Mouse (Mus musculus) stomach, embryonic 16.5 days (tissue): Measurements from ENCODE around the gene Crybg1. TPM values are rescaled to one million over a fixed set of nuclear protein-coding genes. Genes with fewer than 3 reads are reported as not detected.

Experiments used
- ATAC-seq: fragments of 200-750 bp; cut with Nextera tagmentation; 2 replicates; pipeline ENCODE4 v1.8.0; 2017; ENCODE audit warnings: moderate number of reproducible peaks, moderate TSS enrichment; ENCODE audit not compliant: insufficient read depth, low FRiP score
- H3K27ac ChIP-seq: fragments of 300-500 bp; sonication (generic); 2 replicates; pipeline ENCODE4 v1.5.1; 2014; ENCODE audit warnings: low read length
- H3K27me3 ChIP-seq: fragments of 300-500 bp; sonication (generic); 2 replicates; pipeline ENCODE4 v1.6.1; 2014; ENCODE audit warnings: low read length, control low read depth, mixed read lengths; ENCODE audit not compliant: control insufficient read depth, insufficient read depth
- H3K36me3 ChIP-seq: fragments of 300-500 bp; sonication (generic); 2 replicates; pipeline ENCODE4 v1.6.1; 2014; ENCODE audit warnings: low read length; ENCODE audit not compliant: control insufficient read depth, insufficient read depth
- H3K4me1 ChIP-seq: fragments of 300-500 bp; sonication (generic); 2 replicates; pipeline ENCODE4 v1.6.1; 2014; ENCODE audit warnings: low read length, control low read depth, mixed read lengths; ENCODE audit not compliant: control insufficient read depth, insufficient read depth
- H3K4me2 ChIP-seq: fragments of 300-500 bp; sonication (generic); 2 replicates; pipeline ENCODE4 v1.6.1; 2014; ENCODE audit warnings: low read depth, low read length, mixed read lengths
- H3K4me3 ChIP-seq: fragments of 300-500 bp; sonication (generic); replicated peaks from 2 replicates; pipeline ENCODE4 v1.5.1; 2014; ENCODE audit warnings: mild to moderate bottlenecking, low read length
- H3K9ac ChIP-seq: fragments of 300-500 bp; sonication (generic); 2 replicates; pipeline ENCODE4 v1.6.1; 2014; ENCODE audit warnings: low read length
- H3K9me3 ChIP-seq: fragments of 300-500 bp; sonication (generic); replicated peaks from 2 replicates; pipeline ENCODE4 v1.6.1; 2016; ENCODE audit warnings: low read length, control low read depth; ENCODE audit not compliant: control insufficient read depth
- WGBS: fragments of 180-500 bp; shearing (Covaris S2); extraction: QIAGEN DNeasy Blood & Tissue Kit; methylation state at CpG from one replicate; pipeline ENCODE4 v1.1.7; 2014; 5-methylcytosine and 5-hydroxymethylcytosine counted together
- polyA plus RNA-seq: library from polyadenylated mRNA; unstranded; fragments of >200 nt; fragmentation: Nextera tagmentation; extraction: Ambion mirVana; gene quantifications from 2 replicates; pipeline ENCODE4 v1.2.1, GENCODE M21; 2015

Crybg1 gene
- polyA plus RNA-seq, 1 experiment from 2014 or later: 2.9 TPM

DNA sequence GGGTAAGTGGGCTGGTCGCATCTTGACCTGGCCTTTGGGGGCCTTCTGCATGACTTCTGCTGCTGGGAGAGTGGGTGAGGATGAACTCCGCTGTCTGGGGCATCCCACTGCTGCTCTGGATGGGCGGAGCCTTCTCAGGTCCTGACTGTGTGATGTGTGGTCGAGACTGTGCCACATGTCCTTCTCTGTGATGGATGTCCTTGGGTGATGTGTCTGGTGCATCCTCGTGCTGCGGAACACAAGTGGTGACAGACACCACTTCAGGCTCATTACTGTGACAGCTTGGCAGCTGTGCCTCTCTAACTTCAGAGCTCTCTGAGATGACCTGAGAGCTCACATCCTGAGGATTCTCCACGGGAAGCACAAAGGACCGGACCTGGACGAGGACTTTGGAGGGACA, 150.6 kb downstream of the Crybg1 start:
- no peak for ATAC-seq
- WGBS: 74% methylated on average over 9 of the region's 9 CpGs

DNA sequence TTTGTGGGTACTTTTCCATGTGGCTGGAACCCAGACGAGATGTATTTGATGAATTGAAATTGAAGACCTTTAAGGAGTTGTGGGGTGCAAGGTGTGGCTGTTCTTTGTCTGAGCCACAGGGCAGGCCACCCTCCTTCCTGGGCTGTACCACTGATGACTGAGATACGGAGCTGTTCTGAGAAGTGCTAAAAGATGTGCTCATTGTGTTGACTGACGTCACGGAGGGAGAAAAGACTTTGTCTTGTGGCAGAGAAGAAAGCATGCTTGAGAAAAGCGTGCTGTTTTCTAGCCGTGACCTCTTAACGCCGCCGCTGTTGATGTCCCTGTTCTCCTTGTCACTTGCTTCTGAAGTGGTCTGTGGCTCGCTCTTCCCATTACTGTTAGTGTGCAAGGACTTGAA, 151.4 kb downstream of the Crybg1 start:
- Histone ChIP-seq H3K4me3 (no peak overlapping the region), H3K4me2 (no peak overlapping the region), H3K36me3 (no peaks in the 10 kb centered on the region), H3K9ac (no peak overlapping the region), H3K27me3 (peaks cover 5% of the 10 kb centered on the region; the same call in 1 of the 2 replicates), H3K9me3 (no peaks in the 10 kb centered on the region), H3K4me1 (peaks cover 3% of the 10 kb centered on the region; the same call in 1 of the 2 replicates), H3K27ac (no peak overlapping the region)
- WGBS: 88% methylated on average over 10 of the region's 10 CpGs
- no peak for ATAC-seq

More for the DNA sequence above, 150.6 kb downstream of the Crybg1 start:
- Histone ChIP-seq H3K27me3 (peaks cover 10% of the 10 kb centered on the region; the same call in 1 of the 2 replicates), H3K4me3 (no peak overlapping the region), H3K4me2 (no peak overlapping the region), H3K9me3 (no peaks in the 10 kb centered on the region), H3K4me1 (peaks cover 3% of the 10 kb centered on the region; the same call in 1 of the 2 replicates), H3K36me3 (no peaks in the 10 kb centered on the region), H3K9ac (no peak overlapping the region), H3K27ac (no peak overlapping the region)

GRCm38 (mm10) chr10:43995858-43996650, 152.6 kb downstream of the Crybg1 start:
- H3K9me3 ChIP-seq: no peaks in the 10 kb centered on the region
- WGBS: 70% methylated on average over 10 of the region's 10 CpGs

DNA sequence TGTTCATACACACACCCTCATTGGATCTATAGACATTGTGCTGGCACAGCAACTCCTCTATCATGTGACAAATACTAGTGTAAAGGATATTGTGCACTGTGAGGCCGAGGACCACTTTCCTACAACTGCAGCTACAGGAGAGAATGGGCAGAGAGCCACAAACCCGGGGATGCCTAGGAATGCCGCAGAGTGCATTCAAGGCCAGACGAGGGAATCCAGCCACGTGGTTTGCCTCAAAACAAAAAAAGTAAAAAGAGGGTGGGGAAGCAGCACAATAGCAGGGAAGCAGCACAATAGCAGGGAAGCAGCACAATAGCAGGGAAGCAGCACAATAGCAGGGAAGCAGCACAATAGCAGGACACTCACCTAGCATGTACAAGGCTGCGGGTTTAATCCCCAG, 155.5 kb downstream of the Crybg1 start:
- Histone ChIP-seq H3K4me3 (no peak overlapping the region), H3K9ac (no peak overlapping the region), H3K4me2 (no peak overlapping the region), H3K27ac (no peak overlapping the region), H3K4me1 (no peaks in the 10 kb centered on the region; the same call in 1 of the 2 replicates), H3K27me3 (no peaks in the 10 kb centered on the region), H3K36me3 (no peaks in the 10 kb centered on the region), H3K9me3 (no peaks in the 10 kb centered on the region)
- WGBS: 34% methylated on average over 6 of the region's 6 CpGs
- no peak for ATAC-seq

More at GRCm38 (mm10) chr10:43995858-43996650, 152.6 kb downstream of the Crybg1 start:
- H3K9ac ChIP-seq: no peak overlapping the region
- no peak overlapping the region for H3K4me2 ChIP-seq
- H3K36me3 ChIP-seq: no peaks in the 10 kb centered on the region
- no peak for ATAC-seq
- H3K27me3 ChIP-seq: no peaks in the 10 kb centered on the region
- no peaks in the 10 kb centered on the region; the same call in 1 of the 2 replicates for H3K4me1 ChIP-seq
- H3K4me3 ChIP-seq: no peak overlapping the region
- peak overlapping the region; percentile 44; the same call in 1 of the 2 replicates for H3K27ac ChIP-seq

DNA sequence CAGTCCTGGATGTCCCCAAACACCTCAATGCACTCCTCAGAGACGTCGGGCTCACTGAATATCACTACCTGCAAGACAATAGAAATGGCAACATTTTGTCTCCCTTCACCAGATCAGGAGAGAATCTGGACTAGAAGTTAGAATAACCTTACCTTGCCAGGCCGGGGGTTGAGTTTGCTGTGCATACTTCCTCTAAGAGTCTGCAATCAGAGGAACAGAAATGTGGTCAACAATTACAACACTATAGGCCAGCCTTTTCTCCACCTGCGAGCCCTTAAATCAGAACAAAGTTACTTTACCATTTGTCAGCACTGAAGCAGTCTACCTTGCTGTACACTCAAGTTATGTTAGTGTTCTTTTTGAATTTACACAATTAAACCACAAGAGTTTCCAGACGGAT, 156.1 kb downstream of the Crybg1 start:
- Histone ChIP-seq H3K27ac (no peak overlapping the region), H3K9ac (no peak overlapping the region), H3K4me2 (no peak overlapping the region), H3K4me1 (no peaks in the 10 kb centered on the region; the same call in 1 of the 2 replicates), H3K4me3 (no peak overlapping the region), H3K27me3 (no peaks in the 10 kb centered on the region), H3K36me3 (no peaks in the 10 kb centered on the region), H3K9me3 (no peaks in the 10 kb centered on the region)
- WGBS: 79% methylated on average over 5 of the region's 5 CpGs
- no peak for ATAC-seq

- WGBS: 90% methylated on average over 5 of the region's 5 CpGs
- no peak for ATAC-seq
- Histone ChIP-seq H3K4me2 (no peak overlapping the region), H3K27ac (no peak overlapping the region), H3K9me3 (no peaks in the 10 kb centered on the region), H3K36me3 (no peaks in the 10 kb centered on the region), H3K9ac (no peak overlapping the region), H3K4me3 (no peak overlapping the region), H3K4me1 (no peaks in the 10 kb centered on the region; the same call in 1 of the 2 replicates), H3K27me3 (no peaks in the 10 kb centered on the region)
Observed at GRCm38 (mm10) chr10:43991268-43991667, 157.4 kb downstream of the Crybg1 start.

GRCm38 (mm10) chr10:43983866-43984265, 164.8 kb downstream of the Crybg1 start:
- WGBS: 90% methylated on average over 2 of the region's 2 CpGs
- H3K9ac ChIP-seq: no peak overlapping the region
- H3K4me1 ChIP-seq: 0 out of 2 replicates have a peak, but pooled peaks cover 4% of the 10 kb centered on the region
- no peak overlapping the region for H3K4me2 ChIP-seq
- H3K9me3 ChIP-seq: no peaks in the 10 kb centered on the region
- no peaks in the 10 kb centered on the region for H3K27me3 ChIP-seq
- no peak overlapping the region for H3K27ac ChIP-seq
- no peak for ATAC-seq
- H3K36me3 ChIP-seq: no peaks in the 10 kb centered on the region
- H3K4me3 ChIP-seq: no peak overlapping the region

- Histone ChIP-seq H3K27ac (no peak overlapping the region), H3K36me3 (no peaks in the 10 kb centered on the region), H3K4me2 (no peak overlapping the region), H3K4me1 (0 out of 2 replicates have a peak, but pooled peaks cover 4% of the 10 kb centered on the region), H3K9me3 (no peaks in the 10 kb centered on the region), H3K9ac (no peak overlapping the region), H3K27me3 (no peaks in the 10 kb centered on the region), H3K4me3 (no peak overlapping the region)
- ATAC-seq: peak; percentile 25; the same call in 1 of the 2 replicates
- 64% methylated on average over 5 of the region's 5 CpGs for WGBS
Observed at GRCm38 (mm10) chr10:43983241-43983640, 165.4 kb downstream of the Crybg1 start.

DNA sequence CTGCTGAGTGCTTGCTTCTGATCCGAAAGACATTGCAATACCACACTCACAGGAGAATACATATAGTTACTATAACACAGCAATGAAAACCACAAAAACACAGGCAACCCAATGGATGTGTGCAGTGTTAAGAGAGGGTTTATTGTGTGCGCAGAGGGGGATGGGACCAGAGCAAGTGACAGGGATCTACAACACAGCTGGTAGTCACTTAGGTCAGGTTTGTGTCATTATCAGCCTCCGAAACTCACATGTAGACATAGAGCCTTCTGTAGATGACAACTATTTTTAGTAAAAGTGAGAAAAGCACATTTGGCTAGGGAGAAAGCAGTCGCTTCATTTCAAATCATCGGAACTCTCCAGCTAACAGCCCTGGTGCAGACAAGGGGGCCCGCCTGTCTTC, 166.2 kb downstream of the Crybg1 start:
- Histone ChIP-seq H3K4me1 (0 out of 2 replicates have a peak, but pooled peaks cover 4% of the 10 kb centered on the region), H3K36me3 (no peaks in the 10 kb centered on the region), H3K9me3 (no peaks in the 10 kb centered on the region), H3K4me2 (no peak overlapping the region), H3K27me3 (no peaks in the 10 kb centered on the region), H3K9ac (no peak overlapping the region), H3K27ac (no peak overlapping the region), H3K4me3 (no peak overlapping the region)
- no peak for ATAC-seq
- whole genome bisulfite sequencing: 73% methylated on average over 6 of the region's 6 CpGs
